Mouse (Mus musculus): Measurements from ENCODE around the gene Acta2.

Gene Acta2

DNA sequence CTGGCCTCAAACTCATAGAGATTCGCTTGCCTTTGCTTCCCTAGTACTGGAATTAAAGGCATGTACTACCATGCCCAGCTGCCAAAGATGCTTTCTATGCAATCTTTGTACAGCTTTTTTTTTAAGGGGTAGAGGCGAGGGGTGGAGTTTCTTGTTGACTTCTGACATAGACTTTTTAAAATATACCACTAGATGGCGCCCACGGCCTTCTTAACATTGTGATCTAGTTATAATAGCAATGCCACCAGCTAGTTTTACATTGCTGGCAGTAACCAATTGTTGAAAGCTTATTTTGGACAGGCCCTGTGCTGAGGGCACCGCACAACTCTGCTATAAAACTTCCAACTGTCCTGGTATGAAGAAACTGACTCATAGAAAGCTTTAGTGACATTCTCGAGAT is 11.3 kb downstream of the Acta2 start:
- Histone ChIP-seq H3K27me3 (ENCODE audit: insufficient read depth, low read length) (no peaks in the 10 kb centered on the region), H3K4me1 (replicated peaks; ENCODE audit: low read depth, low read length) (no peaks in the 10 kb centered on the region), H3K4me3 (replicated peaks; ENCODE audit: low read length) (no peak overlapping the region), H3K9me3 (ENCODE audit: low read length) (no peaks in the 10 kb centered on the region), H3K36me3 (ENCODE audit: insufficient read depth, low read length) (no peaks in the 10 kb centered on the region)
- TF ChIP-seq CTCF (conservative IDR thresholded peaks at IDR 0.05; ENCODE audit: low read length) (peak; percentile 31), NANOG (IDR thresholded peaks at IDR 0.05; ENCODE audit: borderline replicate concordance, low read length) (no peak)

DNA sequence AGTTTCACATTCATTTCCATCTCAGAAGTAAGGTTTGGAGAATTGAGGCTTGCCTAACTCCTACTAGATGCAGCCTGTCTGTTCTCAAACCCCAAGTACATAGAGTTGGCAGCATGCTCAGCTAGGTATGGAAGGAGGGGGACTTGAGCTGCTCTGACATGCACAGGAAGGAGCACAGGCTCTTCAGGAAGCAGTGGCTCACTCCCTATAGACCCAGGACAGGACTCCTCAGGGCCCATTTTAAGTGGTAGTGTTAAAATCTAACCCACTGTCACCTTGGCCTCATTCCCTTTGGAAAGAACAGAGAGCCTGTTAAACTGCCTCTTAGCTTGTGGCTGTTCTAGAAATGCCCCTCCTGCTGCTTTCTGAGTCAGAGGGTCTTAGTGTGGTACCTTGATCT is 12.5 kb downstream of the Acta2 start:
- no peaks in the 10 kb centered on the region for H3K27me3 ChIP-seq (ENCODE audit: insufficient read depth, low read length)
- no peaks in the 10 kb centered on the region for H3K4me1 ChIP-seq (replicated peaks; ENCODE audit: low read depth, low read length)
- TF ChIP-seq POU5F1 (IDR thresholded peaks at IDR 0.05; ENCODE audit: borderline replicate concordance, low read length) (no peak), NANOG (IDR thresholded peaks at IDR 0.05; ENCODE audit: borderline replicate concordance, low read length) (no peak), CTCF (conservative IDR thresholded peaks at IDR 0.05; ENCODE audit: low read length) (no peak)
- no peaks in the 10 kb centered on the region for H3K9me3 ChIP-seq (ENCODE audit: low read length)
- no peak overlapping the region for H3K4me3 ChIP-seq (replicated peaks; ENCODE audit: low read length)
- H3K36me3 ChIP-seq (ENCODE audit: insufficient read depth, low read length) = no peaks in the 10 kb centered on the region

DNA sequence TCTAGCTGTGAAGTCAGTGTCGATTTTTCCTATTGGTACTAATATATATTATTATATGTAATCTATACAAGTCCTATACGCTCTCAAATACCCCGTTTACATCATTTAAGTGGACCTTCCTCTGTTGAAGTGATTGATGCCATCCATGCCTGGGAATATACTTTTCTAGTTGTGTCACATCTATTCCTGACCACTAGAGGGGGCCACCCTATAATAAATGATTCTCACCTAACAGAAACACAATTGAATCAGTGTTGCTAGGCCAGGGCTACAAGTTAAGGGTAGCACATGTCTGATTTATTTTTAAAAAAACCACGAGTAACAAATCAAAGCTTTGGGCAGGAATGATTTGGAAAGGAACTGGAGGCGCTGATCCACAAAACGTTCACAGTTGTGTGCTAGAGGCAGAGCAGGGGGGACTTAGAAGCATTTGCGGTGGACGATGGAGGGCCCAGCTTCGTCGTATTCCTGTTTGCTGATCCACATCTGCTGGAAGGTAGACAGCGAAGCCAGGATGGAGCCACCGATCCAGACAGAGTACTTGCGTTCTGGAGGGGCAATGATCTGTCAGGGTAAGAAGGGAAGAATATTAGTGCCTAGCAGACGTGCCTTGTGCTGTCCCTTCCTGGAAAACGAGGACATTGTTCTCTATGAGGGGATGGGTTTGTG is 14.0 kb downstream of the Acta2 start:
- no peaks in the 10 kb centered on the region for H3K4me1 ChIP-seq (replicated peaks; ENCODE audit: low read depth, low read length)
- no peaks in the 10 kb centered on the region for H3K9me3 ChIP-seq (ENCODE audit: low read length)
- no peak for TF ChIP-seq POU5F1 (IDR thresholded peaks at IDR 0.05; ENCODE audit: borderline replicate concordance, low read length)
- TF ChIP-seq CTCF (conservative IDR thresholded peaks at IDR 0.05; ENCODE audit: low read length) = peak; percentile 66

DNA sequence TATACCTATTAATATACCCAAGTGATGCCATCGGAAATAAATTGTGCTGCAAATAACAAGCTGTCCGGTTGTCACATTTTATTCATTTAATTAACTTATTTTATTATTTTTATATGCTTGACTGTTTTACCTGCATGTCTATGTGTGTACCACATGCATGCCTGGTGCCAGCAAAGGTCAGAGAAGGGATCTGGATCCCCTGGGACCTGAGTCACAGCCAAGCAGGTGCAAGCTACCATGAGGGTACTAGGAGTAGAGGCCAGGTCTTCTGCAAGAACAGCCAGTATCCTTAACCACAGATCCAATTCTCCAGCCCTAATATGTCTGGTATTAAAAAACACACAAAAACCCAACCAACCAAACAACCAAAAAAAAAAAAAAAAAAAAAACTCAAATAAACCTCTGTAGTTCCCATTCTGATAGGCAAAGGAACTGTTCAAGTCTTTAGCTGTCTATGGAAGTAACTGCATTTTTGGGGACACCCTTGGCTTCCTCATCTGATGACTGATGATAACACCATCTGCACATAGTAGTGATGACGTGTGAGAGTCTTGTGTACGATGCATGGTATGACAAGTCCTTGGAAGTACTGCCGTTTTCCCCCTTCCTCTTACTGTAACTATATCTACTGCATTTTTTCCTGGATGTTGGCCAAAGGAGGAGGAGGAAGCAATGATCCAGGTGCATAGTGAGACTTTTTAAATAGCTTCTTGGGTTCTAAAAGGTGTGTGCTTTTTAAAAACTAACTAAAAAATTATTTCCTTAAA is 14.9 kb downstream of the Acta2 start:
- H3K4me3 ChIP-seq (replicated peaks; ENCODE audit: low read length) = no peak overlapping the region
- no peak for TF ChIP-seq CTCF (conservative IDR thresholded peaks at IDR 0.05; ENCODE audit: low read length)
- TF ChIP-seq POU5F1 (IDR thresholded peaks at IDR 0.05; ENCODE audit: borderline replicate concordance, low read length) = no peak
- TF ChIP-seq NANOG (IDR thresholded peaks at IDR 0.05; ENCODE audit: borderline replicate concordance, low read length) = no peak
- no peaks in the 10 kb centered on the region for H3K27me3 ChIP-seq (ENCODE audit: insufficient read depth, low read length)
- no peaks in the 10 kb centered on the region for H3K4me1 ChIP-seq (replicated peaks; ENCODE audit: low read depth, low read length)
- H3K36me3 ChIP-seq (ENCODE audit: insufficient read depth, low read length) = peaks cover 3% of the 10 kb centered on the region; the same call in 1 of the 2 replicates
- H3K9me3 ChIP-seq (ENCODE audit: low read length) = no peaks in the 10 kb centered on the region

More for the DNA sequence above, 14.0 kb downstream of the Acta2 start:
- no peaks in the 10 kb centered on the region for H3K27me3 ChIP-seq (ENCODE audit: insufficient read depth, low read length)
- H3K4me3 ChIP-seq (replicated peaks; ENCODE audit: low read length) = no peak overlapping the region
- peaks cover 3% of the 10 kb centered on the region; the same call in 1 of the 2 replicates for H3K36me3 ChIP-seq (ENCODE audit: insufficient read depth, low read length)

DNA sequence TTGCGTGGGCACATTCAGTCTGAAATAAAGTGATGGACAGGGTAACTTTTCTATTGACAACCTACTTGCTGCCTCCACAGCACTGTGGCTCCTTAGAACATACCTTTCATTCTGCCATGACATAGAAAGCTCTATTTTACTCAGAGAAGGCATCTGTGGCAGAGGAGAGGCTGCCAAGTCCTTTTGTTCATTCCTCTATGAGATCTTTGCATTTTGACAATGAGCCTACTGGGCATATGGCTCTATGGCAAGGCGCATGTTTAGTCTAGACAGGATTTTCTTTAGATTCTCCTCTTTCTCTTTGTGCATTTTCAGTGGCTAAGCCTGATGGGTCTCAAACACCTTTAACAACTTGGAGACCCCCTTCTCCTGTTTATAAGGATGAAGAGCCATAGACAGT is 17.6 kb downstream of the Acta2 start:
- TF ChIP-seq POU5F1 (IDR thresholded peaks at IDR 0.05; ENCODE audit: borderline replicate concordance, low read length) (no peak), CTCF (conservative IDR thresholded peaks at IDR 0.05; ENCODE audit: low read length) (no peak), NANOG (IDR thresholded peaks at IDR 0.05; ENCODE audit: borderline replicate concordance, low read length) (no peak)
- Histone ChIP-seq H3K9me3 (ENCODE audit: low read length) (no peaks in the 10 kb centered on the region), H3K36me3 (ENCODE audit: insufficient read depth, low read length) (peaks cover 3% of the 10 kb centered on the region; the same call in 1 of the 2 replicates), H3K4me3 (replicated peaks; ENCODE audit: low read length) (no peak overlapping the region), H3K27me3 (ENCODE audit: insufficient read depth, low read length) (no peaks in the 10 kb centered on the region), H3K4me1 (replicated peaks; ENCODE audit: low read depth, low read length) (peaks cover 2% of the 10 kb centered on the region; the same call in 1 of the 2 replicates)

DNA sequence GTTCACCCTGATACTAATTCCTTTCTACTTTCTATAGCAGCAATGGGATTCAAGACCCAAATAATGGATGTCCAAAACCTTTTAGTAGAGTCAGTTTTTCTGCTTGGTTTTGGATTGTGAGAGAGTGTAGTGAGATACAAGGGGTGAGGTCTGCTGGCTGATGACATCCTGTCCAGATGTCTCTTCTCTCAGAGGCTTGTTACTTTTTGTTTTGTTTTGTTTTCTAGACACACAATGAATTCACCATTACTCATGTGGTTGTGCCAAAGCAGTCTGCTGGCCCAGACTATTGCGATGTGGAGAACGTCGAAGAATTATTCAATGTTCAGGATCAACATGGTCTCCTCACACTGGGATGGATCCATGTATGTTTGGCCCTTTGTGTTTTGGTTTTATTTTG is 19.3 kb downstream of the Acta2 start:
- no peak overlapping the region for H3K4me3 ChIP-seq (replicated peaks; ENCODE audit: low read length)
- H3K9me3 ChIP-seq (ENCODE audit: low read length) = no peaks in the 10 kb centered on the region
- TF ChIP-seq CTCF (conservative IDR thresholded peaks at IDR 0.05; ENCODE audit: low read length) = no peak
- TF ChIP-seq NANOG (IDR thresholded peaks at IDR 0.05; ENCODE audit: borderline replicate concordance, low read length) = no peak
- TF ChIP-seq POU5F1 (IDR thresholded peaks at IDR 0.05; ENCODE audit: borderline replicate concordance, low read length) = no peak
- H3K27me3 ChIP-seq (ENCODE audit: insufficient read depth, low read length) = no peaks in the 10 kb centered on the region
- H3K4me1 ChIP-seq (replicated peaks; ENCODE audit: low read depth, low read length) = peaks cover 15% of the 10 kb centered on the region
- H3K36me3 ChIP-seq (ENCODE audit: insufficient read depth, low read length) = peaks cover 3% of the 10 kb centered on the region; the same call in 1 of the 2 replicates

DNA sequence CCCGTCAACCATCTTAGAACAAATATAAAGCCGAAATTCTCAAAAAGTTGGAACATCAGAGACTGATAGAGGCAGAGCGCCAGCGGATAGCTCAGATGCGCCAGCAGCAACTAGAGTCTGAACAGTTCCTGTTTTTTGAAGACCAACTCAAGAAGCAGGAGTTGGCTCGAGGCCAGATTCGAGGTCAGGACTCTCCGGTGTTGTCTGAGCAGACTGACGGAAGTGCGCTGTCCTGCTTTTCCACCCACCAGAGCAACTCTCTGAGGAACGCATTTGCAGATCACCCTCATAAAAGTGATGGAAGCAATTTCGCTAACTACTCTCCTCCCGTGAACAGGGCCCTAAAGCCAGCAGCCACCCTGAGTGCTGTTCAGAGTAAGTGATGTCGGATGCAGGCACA is 21.4 kb downstream of the Acta2 start:
- Histone ChIP-seq H3K9me3 (ENCODE audit: low read length) (no peaks in the 10 kb centered on the region), H3K4me1 (replicated peaks; ENCODE audit: low read depth, low read length) (peaks cover 15% of the 10 kb centered on the region), H3K4me3 (replicated peaks; ENCODE audit: low read length) (no peak overlapping the region), H3K36me3 (ENCODE audit: insufficient read depth, low read length) (peaks cover 3% of the 10 kb centered on the region; the same call in 1 of the 2 replicates), H3K27me3 (ENCODE audit: insufficient read depth, low read length) (no peaks in the 10 kb centered on the region)
- TF ChIP-seq POU5F1 (IDR thresholded peaks at IDR 0.05; ENCODE audit: borderline replicate concordance, low read length) (no peak), CTCF (conservative IDR thresholded peaks at IDR 0.05; ENCODE audit: low read length) (no peak), NANOG (IDR thresholded peaks at IDR 0.05; ENCODE audit: borderline replicate concordance, low read length) (no peak)

DNA sequence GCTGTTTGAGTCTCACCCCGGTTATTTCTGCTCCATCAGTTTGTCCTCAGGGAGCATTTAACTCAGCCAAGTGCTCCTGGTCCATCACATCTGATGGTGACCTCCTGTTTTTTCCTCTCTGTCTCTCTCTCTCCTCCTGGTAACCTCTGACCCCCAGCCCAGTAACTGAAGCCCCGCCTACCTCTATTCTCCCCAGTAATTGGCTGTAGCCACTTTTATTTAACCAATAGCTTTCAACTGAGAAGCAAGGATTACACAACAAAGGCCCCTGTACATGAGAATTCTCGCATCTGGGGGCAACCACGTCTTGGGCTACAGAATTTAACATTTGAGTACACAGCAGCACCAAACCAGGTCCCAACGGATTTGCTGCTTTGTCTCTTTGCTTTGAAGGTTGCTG is 23.1 kb downstream of the Acta2 start:
- 0 out of 2 replicates have a peak overlapping the region, but pooled peaks have one; percentile 5 for H3K4me3 ChIP-seq (replicated peaks; ENCODE audit: low read length)
- H3K27me3 ChIP-seq (ENCODE audit: insufficient read depth, low read length) = no peaks in the 10 kb centered on the region
- H3K9me3 ChIP-seq (ENCODE audit: low read length) = no peaks in the 10 kb centered on the region
- H3K4me1 ChIP-seq (replicated peaks; ENCODE audit: low read depth, low read length) = peaks cover 15% of the 10 kb centered on the region
- TF ChIP-seq CTCF (conservative IDR thresholded peaks at IDR 0.05; ENCODE audit: low read length) (no peak), POU5F1 (IDR thresholded peaks at IDR 0.05; ENCODE audit: borderline replicate concordance, low read length) (no peak), NANOG (IDR thresholded peaks at IDR 0.05; ENCODE audit: borderline replicate concordance, low read length) (no peak)
- no peaks in the 10 kb centered on the region; the same call in 1 of the 2 replicates for H3K36me3 ChIP-seq (ENCODE audit: insufficient read depth, low read length)
